Mouse (Mus musculus) kidney, embryonic 15.5 days (tissue): Measurements from ENCODE around the gene Dgke. TPM values are rescaled to one million over a fixed set of nuclear protein-coding genes. Genes with fewer than 3 reads are reported as not detected.
"Not testable (repeated sequence)": the region's sequence is repeated elsewhere in the genome, so short reads cannot be mapped to it uniquely, and the experiment has no call there.

ENCODE experiments used
- ATAC-seq: fragments of 200-750 bp; cut with Nextera tagmentation; replicated peaks from 2 replicates; pipeline ENCODE4 v1.8.0; 2017; ENCODE audit warnings: moderate TSS enrichment; ENCODE audit not compliant: low FRiP score
- H3K27ac ChIP-seq: fragments of 300-500 bp; sonication (generic); 2 replicates; pipeline ENCODE4 v1.5.1; 2015; ENCODE audit warnings: mild to moderate bottlenecking, inconsistent platforms
- H3K27me3 ChIP-seq: fragments of 300-500 bp; sonication (generic); 2 replicates; pipeline ENCODE4 v1.6.1; 2015; ENCODE audit warnings: inconsistent platforms
- H3K36me3 ChIP-seq: fragments of 300-500 bp; sonication (generic); 2 replicates; pipeline ENCODE4 v1.6.1; 2015; ENCODE audit warnings: inconsistent platforms
- H3K4me1 ChIP-seq: fragments of 300-500 bp; sonication (generic); 2 replicates; pipeline ENCODE4 v1.6.1; 2015; ENCODE audit warnings: inconsistent platforms
- H3K4me2 ChIP-seq: fragments of 300-500 bp; sonication (generic); 2 replicates; pipeline ENCODE4 v1.6.1; 2015; ENCODE audit warnings: moderate library complexity, mild to moderate bottlenecking, inconsistent platforms
- H3K4me3 ChIP-seq: fragments of 300-500 bp; sonication (generic); replicated peaks from 2 replicates; pipeline ENCODE4 v1.5.1; 2015; ENCODE audit warnings: mild to moderate bottlenecking, inconsistent platforms
- H3K9ac ChIP-seq: fragments of 300-500 bp; sonication (generic); 2 replicates; pipeline ENCODE4 v1.6.1; 2015; ENCODE audit warnings: mild to moderate bottlenecking, inconsistent platforms
- H3K9me3 ChIP-seq: fragments of 300-500 bp; sonication (generic); replicated peaks from 2 replicates; pipeline ENCODE4 v1.6.1; 2016; ENCODE audit warnings: inconsistent platforms
- WGBS: fragments of 180-500 bp; shearing (Covaris S2); methylation state at CpG from one replicate; pipeline ENCODE4 v1.1.7; 2015; ENCODE audit warnings: mixed read lengths; 5-methylcytosine and 5-hydroxymethylcytosine counted together
- polyA plus RNA-seq: library from polyadenylated mRNA; unstranded; fragments of >200 nt; fragmentation: Nextera tagmentation; extraction: Ambion mirVana; gene quantifications from 2 replicates; pipeline ENCODE4 v1.2.1, GENCODE M21; 2015

The Dgke gene
- polyA plus RNA-seq, 1 experiment from 2014 or later: 4.6 TPM

DNA sequence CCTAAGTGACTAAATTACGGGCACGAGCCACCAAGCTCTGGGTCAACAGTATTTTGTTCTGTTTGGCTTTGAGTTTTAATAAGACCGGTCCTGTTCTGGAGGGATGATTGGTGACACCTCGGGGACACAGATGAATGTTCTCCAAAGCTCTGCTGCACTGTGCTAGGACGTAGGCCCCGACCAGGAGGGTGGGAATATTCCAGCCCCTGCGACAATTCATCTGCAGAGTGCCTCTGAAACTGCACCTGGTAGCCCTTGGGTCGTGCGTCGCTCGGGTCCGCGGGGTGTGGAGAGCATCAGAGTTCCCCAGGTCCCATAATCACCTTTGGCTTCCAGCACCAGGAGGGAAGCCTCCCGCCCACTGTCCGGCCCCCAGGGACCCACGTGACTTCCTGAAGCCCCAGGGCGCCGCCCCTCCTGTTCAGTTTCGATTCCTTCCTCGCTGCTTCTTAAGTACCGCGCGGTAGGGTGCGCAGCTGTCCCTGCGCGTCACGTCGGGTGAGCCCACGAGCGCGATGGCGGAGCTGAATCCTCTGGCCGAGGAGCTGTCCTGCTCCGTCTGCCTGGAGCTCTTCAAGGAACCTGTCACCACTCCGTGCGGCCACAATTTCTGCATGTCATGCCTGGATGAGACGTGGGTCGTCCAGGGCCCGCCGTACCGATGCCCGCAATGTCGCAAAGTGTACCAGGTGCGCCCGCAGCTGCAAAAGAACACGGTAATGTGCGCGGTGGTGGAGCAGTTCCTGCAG, 67.5 kb downstream of the Dgke start, which contains the start of gene Trim25:
Gene Trim25, plus strand, starts transcription at position 403 of the 749 bp plus-strand sequence.
- Histone ChIP-seq H3K27ac (peak within 1 kb of the TSS; percentile 58; the same call in 1 of the 2 replicates), H3K4me2 (peak within 1 kb of the TSS; percentile 83), H3K4me1 (peaks cover 28% of the 10 kb centered on the region), H3K36me3 (no peaks in the 10 kb centered on the region), H3K9me3 (no peaks in the 10 kb centered on the region), H3K4me3 (peak within 1 kb of the TSS; percentile 64), H3K9ac (peak within 1 kb of the TSS; percentile 57), H3K27me3 (no peaks in the 10 kb centered on the region)
- ATAC-seq: peak; percentile 93
- WGBS: 2% methylated on average over 48 of the region's 48 CpGs

DNA sequence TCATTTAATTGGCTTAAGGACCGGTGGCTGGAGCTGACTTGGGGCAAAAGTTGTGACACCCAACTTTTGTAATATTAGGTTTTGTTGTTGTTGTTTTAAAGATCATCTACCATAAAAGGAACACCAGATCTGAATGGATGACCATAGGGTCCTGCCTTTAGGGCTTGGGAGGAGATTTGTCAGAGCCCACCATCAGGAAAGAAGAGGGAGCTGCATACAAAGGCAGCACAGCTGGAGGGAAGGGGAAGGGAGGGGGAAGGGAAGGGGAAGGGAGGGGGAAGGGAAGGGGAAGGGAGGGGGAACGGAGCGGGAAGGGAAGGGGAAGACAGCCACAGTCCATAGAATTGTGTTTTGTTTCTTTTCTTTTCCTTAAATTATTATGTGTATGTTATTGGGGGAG, 68.2 kb downstream of the Dgke start:
- Histone ChIP-seq H3K9me3 (no peaks in the 10 kb centered on the region), H3K4me2 (peak overlapping the region; percentile 83), H3K27ac (no peak overlapping the region), H3K4me3 (no peak overlapping the region), H3K4me1 (peaks cover 22% of the 10 kb centered on the region), H3K9ac (no peak overlapping the region), H3K27me3 (no peaks in the 10 kb centered on the region), H3K36me3 (no peaks in the 10 kb centered on the region)
- 23% methylated on average over 2 of the region's 3 CpGs for WGBS
- no peak for ATAC-seq

DNA sequence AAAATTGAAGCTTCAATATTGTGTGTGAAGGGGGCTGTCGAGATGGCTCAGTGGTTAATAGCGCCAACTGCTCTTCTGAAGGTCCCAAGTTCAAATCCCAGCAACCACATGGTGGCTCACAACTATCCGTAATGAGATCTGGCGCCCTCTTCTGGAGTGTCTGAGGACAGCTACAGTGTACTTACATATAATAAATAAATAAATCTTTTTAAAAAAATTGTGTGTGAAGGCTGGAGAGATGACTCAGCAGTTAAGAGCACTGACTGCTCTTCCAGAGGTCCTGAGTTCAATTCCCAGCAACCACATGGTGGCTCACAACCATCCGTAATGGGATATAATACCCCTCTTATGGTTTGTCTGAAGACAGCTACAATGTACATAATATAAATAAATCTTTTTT, 69.3 kb downstream of the Dgke start:
- H3K4me2 ChIP-seq, H3K27me3 ChIP-seq, H3K4me3 ChIP-seq, H3K27ac ChIP-seq, H3K9ac ChIP-seq, ATAC-seq, H3K36me3 ChIP-seq, H3K9me3 ChIP-seq: not testable (repeated sequence)
- WGBS: 87% methylated on average over 5 of the region's 5 CpGs
- H3K4me1 ChIP-seq: peaks cover 14% of the 10 kb centered on the region

DNA sequence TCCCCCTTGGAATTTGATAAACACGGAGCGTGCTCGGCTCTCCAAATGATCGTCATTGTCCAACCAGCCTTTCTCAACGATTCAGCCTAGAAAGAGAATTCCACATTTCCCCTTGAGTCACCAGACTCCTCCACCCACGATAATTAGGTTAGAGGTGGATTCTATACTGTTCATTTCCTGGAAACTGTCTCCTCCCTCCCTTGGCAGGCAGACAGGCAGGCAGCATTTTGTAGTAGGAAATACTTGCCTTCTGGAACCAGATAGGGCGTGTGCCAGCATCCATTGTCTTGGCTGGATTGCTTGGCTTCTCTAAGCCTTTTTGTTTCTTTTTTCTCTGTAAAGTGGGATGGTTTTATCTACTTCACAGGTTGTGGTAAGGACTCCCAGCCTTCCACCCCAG, 70.2 kb downstream of the Dgke start:
- peaks cover 13% of the 10 kb centered on the region for H3K4me1 ChIP-seq
- ATAC-seq: no peak
- H3K4me2 ChIP-seq: no peak overlapping the region
- no peaks in the 10 kb centered on the region for H3K27me3 ChIP-seq
- H3K9me3 ChIP-seq: no peaks in the 10 kb centered on the region
- H3K36me3 ChIP-seq: peaks cover 1% of the 10 kb centered on the region
- no peak overlapping the region for H3K9ac ChIP-seq
- no peak overlapping the region for H3K4me3 ChIP-seq
- H3K27ac ChIP-seq: peak overlapping the region; percentile 23; the same call in 1 of the 2 replicates
- WGBS: 64% methylated on average over 7 of the region's 7 CpGs

DNA sequence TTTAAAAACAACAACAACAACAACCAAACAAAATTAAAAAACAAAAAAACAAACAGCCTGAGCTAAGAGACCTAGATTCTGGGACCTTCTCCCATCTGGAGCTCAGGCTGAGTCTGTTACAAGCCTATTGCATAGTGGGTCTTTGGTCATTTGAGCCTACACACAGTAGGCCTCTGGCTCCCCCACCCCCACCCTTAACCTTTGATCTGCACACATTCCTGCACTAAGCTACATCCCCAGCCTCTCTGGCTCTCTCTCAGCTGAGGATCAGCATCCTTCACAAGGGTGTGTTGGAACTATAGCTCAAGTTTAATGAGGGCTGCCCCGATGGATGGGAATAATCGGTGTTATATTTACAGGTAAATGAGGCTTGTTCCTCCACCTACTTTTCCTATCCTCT, 71.0 kb downstream of the Dgke start:
- WGBS: 83% methylated on average over 2 of the region's 2 CpGs
- Histone ChIP-seq H3K27ac (no peak overlapping the region), H3K4me3 (no peak overlapping the region), H3K4me2 (no peak overlapping the region), H3K9ac (no peak overlapping the region), H3K4me1 (peaks cover 13% of the 10 kb centered on the region), H3K27me3 (no peaks in the 10 kb centered on the region), H3K9me3 (no peaks in the 10 kb centered on the region), H3K36me3 (peaks cover 9% of the 10 kb centered on the region)
- no peak for ATAC-seq

DNA sequence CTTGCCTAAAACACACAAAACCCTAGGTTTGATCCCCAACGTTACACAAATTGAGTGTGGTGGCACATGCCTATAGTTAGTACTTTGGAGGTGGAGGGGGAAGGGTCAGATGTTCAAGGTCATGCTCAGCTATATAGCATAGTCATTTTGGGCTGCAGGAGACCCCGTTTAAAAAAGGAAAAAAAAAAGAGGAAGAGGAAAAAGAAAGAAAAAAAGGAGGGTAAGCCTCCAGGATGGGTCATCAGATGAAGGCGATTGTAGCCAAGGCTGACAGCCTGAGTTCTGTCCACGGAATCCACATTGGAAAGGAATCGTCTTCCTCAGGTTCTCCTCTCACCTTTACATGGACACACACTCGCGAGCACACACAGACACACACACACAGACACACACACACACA, 72.2 kb downstream of the Dgke start:
- H3K4me3 ChIP-seq: no peak overlapping the region
- ATAC-seq: no peak
- no peaks in the 10 kb centered on the region for H3K27me3 ChIP-seq
- H3K4me2 ChIP-seq: no peak overlapping the region
- no peak overlapping the region for H3K27ac ChIP-seq
- 86% methylated on average over 7 of the region's 7 CpGs for WGBS
- H3K9me3 ChIP-seq: no peaks in the 10 kb centered on the region
- H3K36me3 ChIP-seq: peaks cover 11% of the 10 kb centered on the region
- H3K4me1 ChIP-seq: peaks cover 6% of the 10 kb centered on the region; the same call in 1 of the 2 replicates
- no peak overlapping the region for H3K9ac ChIP-seq

DNA sequence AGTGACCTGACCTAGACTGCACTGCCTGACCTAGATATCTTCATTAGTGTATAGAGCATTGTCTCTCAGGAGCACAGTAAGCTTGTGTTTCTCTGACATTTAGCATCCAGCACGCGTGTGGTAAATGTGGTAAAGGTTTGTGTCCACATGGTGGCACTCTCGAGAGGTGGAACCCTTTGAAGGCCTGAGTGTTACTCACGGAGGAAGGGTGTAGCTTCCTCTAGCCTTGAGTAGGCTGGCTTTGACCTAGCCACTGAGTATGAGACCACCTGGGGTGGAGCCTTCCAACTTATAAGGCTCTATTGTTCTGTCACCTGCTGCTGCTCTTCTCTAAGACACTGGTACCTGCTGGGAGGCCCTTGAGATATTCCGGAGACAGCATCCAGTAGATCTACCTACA, 73.0 kb downstream of the Dgke start:
- Histone ChIP-seq H3K4me2 (no peak overlapping the region), H3K9me3 (no peaks in the 10 kb centered on the region), H3K36me3 (peaks cover 14% of the 10 kb centered on the region), H3K4me3 (no peak overlapping the region), H3K27ac (no peak overlapping the region), H3K9ac (no peak overlapping the region), H3K4me1 (peaks cover under 1% of the 10 kb centered on the region; the same call in 1 of the 2 replicates), H3K27me3 (no peaks in the 10 kb centered on the region)
- 0 out of 2 replicates have a peak, but pooled peaks have one; percentile 18 for ATAC-seq
- WGBS: 20% methylated on average over 5 of the region's 5 CpGs

DNA sequence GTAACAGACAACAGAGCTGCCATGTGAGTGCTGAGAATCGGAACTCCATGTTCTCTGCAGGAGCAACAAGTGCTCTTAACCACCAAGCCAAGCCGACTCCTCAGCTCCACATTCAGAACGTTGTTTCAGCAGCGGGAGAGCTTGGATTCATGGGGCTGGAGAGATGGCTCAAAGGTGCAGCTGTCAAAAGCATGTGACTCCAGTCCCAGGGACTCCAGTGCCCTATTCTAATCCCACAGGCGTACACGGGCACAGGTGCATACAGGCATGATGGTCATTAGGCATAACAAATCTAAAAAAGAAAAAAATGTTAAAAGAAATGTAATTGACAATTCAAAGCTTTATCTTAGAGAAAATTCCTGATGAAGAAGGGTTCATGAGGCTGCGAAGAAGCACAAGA, 73.5 kb downstream of the Dgke start:
- no peaks in the 10 kb centered on the region for H3K4me1 ChIP-seq
- H3K27ac ChIP-seq: no peak overlapping the region
- H3K27me3 ChIP-seq: no peaks in the 10 kb centered on the region
- H3K9ac ChIP-seq: no peak overlapping the region
- H3K4me2 ChIP-seq: no peak overlapping the region
- H3K9me3 ChIP-seq: no peaks in the 10 kb centered on the region
- ATAC-seq: no peak
- no peak overlapping the region for H3K4me3 ChIP-seq
- 56% methylated on average over 7 of the region's 7 CpGs for WGBS
- peaks cover 18% of the 10 kb centered on the region for H3K36me3 ChIP-seq

DNA sequence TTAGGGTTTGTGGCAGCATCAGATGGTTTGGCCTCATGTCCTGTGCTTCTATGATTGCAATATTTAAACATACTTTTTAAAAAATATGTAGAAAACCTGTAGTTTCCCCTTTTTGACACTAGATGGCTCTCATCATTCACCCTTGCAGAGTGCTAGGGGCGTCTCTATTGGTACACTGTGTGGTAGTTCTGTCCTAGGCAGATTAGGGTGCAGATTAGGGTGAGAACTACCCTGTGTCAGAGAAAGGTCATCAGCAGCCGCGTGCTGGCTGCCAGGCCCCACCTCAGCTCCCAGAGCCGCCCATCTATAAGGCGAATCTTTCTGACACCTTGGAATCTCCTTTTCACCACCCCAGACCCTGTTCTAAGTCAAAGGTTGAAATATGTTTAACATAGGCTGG, 77.1 kb downstream of the Dgke start:
- Histone ChIP-seq H3K4me2 (no peak overlapping the region), H3K9ac (no peak overlapping the region), H3K36me3 (peaks cover 45% of the 10 kb centered on the region), H3K27me3 (no peaks in the 10 kb centered on the region), H3K4me1 (no peaks in the 10 kb centered on the region), H3K27ac (no peak overlapping the region), H3K4me3 (no peak overlapping the region), H3K9me3 (no peaks in the 10 kb centered on the region)
- WGBS: 74% methylated on average over 5 of the region's 5 CpGs
- no peak for ATAC-seq

DNA sequence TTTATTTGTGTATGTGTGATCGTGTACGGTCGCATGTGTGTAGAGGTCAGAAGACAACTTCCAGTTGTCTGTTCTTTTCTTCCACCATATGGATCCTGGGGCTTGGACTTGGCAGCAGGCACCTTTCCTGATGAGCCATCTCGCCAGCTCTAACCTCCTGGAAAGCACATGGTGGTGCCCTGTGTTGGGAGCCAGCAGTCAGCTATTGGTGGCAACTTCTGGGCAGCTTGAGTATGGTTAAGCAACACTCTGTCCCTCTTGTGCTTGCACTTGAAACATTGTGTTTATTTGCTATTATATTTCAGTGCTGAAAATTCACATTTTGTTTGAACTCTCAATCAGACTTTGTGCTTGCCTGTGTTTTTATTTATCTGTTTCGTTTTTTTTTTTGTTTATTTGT, 77.7 kb downstream of the Dgke start:
- no peaks in the 10 kb centered on the region for H3K9me3 ChIP-seq
- H3K27me3 ChIP-seq: no peaks in the 10 kb centered on the region
- H3K4me1 ChIP-seq: no peaks in the 10 kb centered on the region
- H3K27ac ChIP-seq: no peak overlapping the region
- 76% methylated on average over 5 of the region's 5 CpGs for WGBS
- no peak overlapping the region for H3K4me2 ChIP-seq
- H3K36me3 ChIP-seq: peaks cover 50% of the 10 kb centered on the region
- ATAC-seq: no peak
- H3K4me3 ChIP-seq: no peak overlapping the region
- H3K9ac ChIP-seq: no peak overlapping the region

DNA sequence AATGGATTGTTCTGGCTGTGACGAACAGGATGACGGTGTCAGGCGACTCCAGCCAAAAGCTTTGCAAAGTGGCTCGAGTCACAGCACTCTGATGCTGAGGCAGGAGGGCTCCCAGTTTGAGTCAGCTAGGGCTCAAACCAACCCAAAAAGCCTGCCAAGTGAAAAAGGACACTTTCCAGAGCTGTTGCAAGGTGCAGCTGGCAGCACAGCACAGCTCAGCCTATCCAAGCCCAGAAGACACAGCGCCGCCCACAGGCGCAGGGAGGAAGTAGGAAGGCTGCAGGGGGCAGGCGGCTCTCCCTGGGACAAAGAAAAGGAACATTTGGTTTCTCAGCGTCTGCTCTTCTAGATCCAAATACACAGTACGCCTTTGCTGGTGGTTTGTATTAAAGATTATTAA, 80.0 kb downstream of the Dgke start:
- Histone ChIP-seq H3K9me3 (no peaks in the 10 kb centered on the region), H3K4me3 (no peak overlapping the region), H3K27ac (no peak overlapping the region), H3K36me3 (peaks cover 72% of the 10 kb centered on the region), H3K27me3 (no peaks in the 10 kb centered on the region), H3K4me2 (no peak overlapping the region), H3K9ac (no peak overlapping the region), H3K4me1 (no peaks in the 10 kb centered on the region)
- ATAC-seq: no peak
- WGBS: 87% methylated on average over 10 of the region's 10 CpGs
